Mouse (Mus musculus) cerebellum, adult 9-11 months (tissue): ENCODE results near the gene Klhl20.
"Not testable (repeated sequence)": the region's sequence is repeated elsewhere in the genome, so short reads cannot be mapped to it uniquely, and the experiment has no call there.

Experiments
- DNase-seq: peaks from one replicate; pipeline ENCODE4 v3.0.0; 2022

The Klhl20 gene

DNA sequence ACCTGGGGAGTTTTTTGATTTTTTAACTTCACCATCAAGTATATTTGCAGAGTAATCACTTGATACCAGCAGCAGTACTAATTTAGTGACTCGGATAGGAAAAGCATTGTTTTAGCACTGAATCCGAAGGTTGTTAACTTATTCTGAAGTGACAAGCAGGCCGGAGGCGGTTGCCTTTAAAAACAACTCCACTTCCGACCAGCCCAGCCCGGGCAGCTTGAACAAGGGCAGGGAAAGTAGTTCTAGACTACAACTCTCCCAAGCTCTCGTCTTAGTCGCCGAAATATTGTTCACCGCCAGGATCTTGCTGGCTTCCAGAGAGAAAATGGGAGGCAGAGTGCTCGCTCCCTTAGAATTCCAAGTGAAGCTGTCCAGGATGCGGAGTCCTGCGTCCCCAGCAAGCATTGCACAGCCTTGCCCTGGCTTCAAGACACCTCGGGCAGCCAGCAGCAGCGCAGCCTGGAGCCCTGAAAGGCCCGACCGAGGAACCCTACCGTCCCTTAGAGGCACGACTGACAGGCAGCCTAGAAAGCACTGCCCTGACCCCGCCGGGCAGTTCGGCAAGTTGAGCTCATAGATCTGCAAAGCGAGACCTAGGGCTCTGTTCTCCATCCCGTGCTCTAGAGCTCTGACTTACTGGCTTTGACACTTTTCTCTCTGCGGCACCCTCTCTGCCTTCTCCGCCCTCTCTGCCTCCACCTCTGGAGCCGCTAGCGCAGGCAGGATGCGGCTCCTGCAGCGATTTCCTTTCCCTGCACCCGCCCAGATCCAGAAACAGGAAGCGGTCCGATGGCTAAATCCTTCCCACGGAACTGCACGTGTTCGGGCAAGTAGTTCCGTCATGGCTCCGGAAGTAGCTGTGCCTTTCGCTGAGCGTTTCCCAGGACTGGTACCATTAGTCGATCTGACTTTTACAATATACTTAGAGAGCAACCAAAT, at the start of gene Klhl20:
Gene Klhl20, minus strand, starts transcription at position 786 of the 939 bp plus-strand sequence.
- peak; percentile 90 for DNase-seq

- peak; percentile 7 for DNase-seq
Observed at GRCm38 (mm10) chr1:161180674-161181073, 49.4 kb upstream of the Klhl20 start.

GRCm38 (mm10) chr1:161170651-161171050, 39.3 kb upstream of the Klhl20 start:
- DNase-seq, result peak; percentile 67

DNA sequence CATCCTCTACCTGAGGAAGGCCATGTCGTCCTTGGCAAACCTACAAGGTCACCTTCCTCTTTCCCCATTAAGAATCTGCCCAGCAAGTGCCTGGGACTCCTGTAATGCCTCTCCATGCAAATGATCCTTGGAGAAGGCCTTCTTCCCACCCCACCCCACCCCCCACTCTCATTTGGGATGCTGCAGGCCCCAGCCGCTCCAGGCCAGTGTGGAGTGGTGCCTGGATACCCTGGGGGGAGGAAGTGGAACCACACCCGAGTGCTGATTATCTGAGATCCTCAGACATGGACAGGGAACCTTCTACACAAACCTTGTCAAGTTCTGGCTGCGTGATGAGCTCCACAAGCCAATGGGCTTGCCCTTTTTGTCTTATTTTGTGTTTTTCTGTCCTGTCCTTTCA, 29.0 kb upstream of the Klhl20 start:
- DNase-seq, result no peak

GRCm38 (mm10) chr1:161159214-161159613, 27.9 kb upstream of the Klhl20 start, which contains the start of gene Tex50:
TSS of gene Tex50 (minus strand) at chr1:161159314.
- no peak for DNase-seq

DNA sequence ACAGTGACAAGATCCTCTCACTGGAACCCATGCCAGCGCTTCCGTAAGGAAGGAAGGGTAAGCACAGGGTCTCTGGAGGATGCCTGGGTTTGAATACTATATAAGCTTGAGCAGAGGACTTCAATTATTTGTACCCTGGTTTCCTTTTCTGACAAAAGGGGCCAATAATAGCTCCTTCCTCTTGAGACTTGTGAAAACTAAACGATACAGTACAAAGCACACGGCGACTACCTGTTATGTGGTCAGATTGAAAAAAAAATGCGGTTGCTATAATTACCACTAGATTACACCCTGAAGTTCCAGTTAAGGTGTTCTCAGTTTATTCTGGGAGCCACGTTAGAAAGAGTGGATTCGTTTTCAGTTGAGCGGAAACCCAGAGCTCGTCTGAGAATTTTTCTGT, 25.2 kb upstream of the Klhl20 start:
- DNase-seq, result no peak

GRCm38 (mm10) chr1:161151098-161151497, 19.8 kb upstream of the Klhl20 start:
- DNase-seq, result no peak

DNA sequence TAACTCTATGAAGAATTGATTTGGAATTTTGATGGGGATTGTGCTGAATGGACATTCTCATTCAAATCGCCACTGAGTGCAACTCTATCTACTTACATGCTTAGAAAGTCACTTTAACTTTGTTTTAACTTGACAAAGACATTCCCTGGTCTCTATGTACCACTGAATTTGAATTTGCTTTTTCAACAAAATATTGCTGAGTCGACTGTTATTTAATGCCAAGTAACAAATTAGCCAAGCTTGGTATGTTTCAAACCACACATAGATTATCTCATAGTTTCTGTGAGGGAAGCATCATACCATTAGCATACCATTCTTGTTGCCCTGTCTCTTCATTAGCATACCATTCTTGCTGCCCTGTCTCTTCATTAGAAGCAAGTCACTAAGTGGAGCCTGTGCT, 16.6 kb upstream of the Klhl20 start:
- no peak for DNase-seq

GRCm38 (mm10) chr1:161145611-161146010, 14.3 kb upstream of the Klhl20 start:
- not testable (repeated sequence) for DNase-seq

- DNase-seq, result no peak
Observed at GRCm38 (mm10) chr1:161143216-161143615, 11.9 kb upstream of the Klhl20 start.

- peak; percentile 11 for DNase-seq
Observed at GRCm38 (mm10) chr1:161142531-161143159, 11.3 kb upstream of the Klhl20 start, which contains the start of gene Ankrd45. TSS of gene Ankrd45 (plus strand) at chr1:161142691.

GRCm38 (mm10) chr1:161140026-161140762, 8.9 kb upstream of the Klhl20 start:
- DNase-seq, result no peak

DNA sequence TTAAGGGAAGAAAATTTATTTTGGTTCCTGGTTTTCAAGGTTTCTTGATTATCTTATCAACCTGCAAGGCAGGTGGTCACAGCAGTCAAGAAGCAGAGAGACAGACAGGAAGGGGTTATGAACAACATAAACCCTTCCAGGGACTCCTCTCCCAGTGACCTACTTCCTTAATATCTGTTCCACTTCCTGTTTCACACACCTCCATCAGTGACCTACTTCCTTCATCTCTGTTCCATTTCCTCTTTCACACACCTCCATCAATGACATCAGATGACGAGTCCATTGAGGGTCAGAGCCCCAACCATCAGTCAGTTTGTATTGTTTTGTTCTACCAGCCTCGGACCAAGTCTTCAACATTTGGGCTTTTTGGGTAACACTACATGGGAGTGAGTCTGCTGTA, 8.2 kb upstream of the Klhl20 start:
- no peak for DNase-seq

GRCm38 (mm10) chr1:161126461-161126860, 4.8 kb downstream of the Klhl20 start:
- no peak for DNase-seq

DNA sequence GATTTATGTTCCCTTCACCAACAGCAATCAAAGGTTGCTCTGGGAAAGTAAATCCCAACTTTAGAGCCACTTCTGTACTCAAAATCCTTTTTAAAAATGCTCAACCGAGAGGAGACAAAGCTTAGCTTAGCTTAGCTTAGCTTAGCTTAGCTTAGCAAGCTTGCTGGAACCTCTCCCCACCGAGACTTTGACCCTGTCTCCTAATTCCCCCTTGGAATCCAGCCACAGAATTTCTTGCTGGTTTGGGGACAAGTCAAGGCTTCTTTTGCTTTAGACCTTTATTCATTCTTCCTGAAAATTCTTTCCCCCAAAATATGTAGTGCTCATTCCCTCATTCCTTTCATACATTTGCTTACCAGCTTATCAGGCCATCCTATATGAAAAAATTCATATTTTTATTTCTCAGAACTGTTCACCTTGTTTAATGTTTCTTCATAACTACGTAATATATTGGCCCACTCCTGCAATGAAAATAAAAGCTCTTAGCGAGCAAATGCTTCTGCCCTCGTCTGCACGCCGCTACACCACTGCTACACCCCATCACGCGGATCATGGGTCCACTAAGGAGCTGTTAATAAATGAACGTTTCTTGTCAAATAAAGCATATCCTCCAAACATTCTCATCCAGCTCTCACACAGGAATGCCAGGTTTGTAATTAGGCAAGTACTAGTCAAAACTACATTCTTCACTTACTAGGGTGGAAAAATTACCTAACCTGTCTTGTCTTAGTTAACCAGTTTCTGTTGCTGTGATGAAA, 8.5 kb downstream of the Klhl20 start:
- no peak for DNase-seq

DNA sequence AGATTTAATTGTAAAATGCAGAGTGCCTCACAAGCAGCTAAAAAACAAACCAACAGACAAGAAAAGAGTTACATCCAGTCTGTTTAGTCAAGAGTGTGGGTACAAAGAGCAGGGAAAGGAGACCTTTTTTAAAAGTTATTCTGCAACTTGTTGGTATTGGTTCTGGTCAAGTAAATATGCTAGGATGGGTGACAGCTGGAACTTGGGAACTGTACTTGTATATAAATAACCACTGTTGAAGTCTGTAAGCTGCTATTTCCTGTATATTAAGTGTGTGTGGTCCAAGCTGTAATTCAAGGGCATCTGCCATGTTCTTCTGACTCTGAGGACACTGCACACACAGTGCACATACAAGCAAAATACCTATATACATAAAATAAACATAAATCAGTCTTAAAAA, 16.7 kb downstream of the Klhl20 start:
- DNase-seq, result no peak

DNA sequence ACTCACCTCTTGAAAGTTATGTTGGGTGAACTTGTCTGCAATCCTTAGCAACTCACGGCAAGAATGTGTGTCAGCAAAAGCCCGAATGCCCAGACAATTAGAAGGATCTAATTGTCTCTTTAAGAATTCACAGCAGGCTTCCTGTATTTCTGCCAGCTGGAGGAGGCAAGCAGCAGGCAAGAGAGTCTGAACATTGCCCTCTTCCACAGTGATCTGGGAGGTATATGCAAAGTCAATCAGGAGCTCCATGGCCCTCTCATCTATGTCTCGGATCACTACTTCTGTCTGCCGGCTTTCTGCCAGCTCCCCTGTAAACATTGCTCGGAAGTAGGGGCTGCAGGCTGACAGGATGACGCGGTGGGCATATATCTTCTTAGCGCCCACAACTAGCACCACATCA, 22.1 kb downstream of the Klhl20 start:
- DNase-seq, result no peak

DNA sequence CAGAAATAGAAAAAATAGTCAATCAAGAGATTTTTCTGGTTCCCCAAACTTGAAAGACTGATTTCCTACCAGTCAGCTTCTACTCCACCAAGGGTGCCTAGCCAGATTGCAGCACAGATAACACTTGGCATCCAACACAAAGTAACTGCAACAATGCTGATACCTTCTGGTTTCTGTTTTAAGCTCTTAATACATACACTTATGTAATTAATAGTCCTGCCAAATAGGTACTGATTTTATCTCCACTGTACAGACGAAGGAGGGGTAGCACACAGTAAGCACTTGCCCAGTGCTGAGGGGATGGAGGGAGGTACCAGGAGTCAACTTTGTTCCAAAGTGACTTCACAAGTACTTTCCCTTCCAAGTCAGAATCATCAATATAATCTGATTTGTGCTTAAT, 27.5 kb downstream of the Klhl20 start:
- no peak for DNase-seq

DNA sequence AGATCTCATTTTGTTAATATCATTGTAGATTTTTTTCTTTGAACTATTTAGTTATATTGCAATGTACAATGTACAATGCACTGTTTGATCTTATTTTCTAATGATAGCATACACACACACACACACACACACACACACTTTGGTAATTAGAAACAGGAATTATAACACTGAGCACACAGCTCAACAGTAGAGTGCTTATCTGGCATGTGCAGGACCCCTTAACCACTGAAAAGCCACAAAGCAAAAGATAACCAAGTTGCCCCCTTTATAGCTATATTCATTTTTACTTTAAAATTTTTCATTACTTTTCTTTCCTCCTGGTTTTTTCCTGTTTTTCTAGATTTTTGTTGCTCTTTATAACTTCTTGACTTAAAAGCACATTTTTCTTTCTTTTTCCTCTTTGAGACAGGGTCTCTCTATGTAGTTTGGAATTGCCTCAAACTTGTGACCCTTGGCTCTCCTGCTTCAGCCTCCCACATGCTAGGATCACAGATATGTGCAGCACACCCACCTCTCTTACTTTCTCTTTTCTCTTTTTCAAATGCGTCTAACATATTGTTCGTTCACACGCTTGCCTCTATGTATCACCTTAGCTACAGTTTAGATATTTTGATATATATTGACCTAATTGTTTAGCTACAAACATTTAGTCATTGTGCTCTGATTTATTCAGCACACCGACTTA, 31.4 kb downstream of the Klhl20 start:
- no peak for DNase-seq

DNA sequence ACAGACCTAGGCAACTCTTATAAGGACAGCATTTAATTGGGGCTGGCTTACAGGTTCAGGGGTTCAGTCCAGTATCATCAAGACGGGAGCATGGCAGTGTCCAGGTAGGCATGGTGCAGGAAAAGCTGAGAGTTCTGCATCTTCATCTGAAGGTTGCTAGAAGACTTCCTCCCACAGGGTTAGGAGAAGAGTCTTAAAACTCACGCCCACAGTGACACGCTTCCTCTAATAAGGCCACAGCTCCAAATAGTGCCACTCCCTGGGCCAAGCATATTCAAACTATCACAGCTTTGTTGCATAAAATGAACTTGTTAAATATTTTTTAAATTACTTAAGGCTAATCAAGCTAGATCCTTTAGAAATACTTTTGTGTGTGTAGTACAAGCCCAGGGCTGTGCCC, 54.1 kb downstream of the Klhl20 start:
- DNase-seq, result no peak

DNA sequence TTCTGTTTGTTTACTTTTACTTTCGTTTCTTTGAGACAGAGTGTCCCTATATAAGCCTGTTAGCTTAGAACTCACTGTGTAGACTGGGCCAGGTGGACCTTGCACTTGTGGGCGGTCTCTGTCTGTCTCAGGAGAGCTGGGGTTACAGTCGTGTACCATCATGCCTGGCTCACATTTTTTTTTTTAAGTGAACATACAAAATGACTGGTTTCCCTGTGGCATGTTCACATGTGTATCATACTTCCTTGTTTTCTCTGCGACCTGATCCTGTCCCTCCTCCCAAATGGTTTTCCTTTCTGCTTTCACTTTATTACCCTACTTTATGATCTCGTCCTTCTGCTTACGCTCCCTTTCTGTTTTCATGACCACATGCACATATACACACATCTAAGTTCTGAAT, 55.1 kb downstream of the Klhl20 start:
- no peak for DNase-seq

DNA sequence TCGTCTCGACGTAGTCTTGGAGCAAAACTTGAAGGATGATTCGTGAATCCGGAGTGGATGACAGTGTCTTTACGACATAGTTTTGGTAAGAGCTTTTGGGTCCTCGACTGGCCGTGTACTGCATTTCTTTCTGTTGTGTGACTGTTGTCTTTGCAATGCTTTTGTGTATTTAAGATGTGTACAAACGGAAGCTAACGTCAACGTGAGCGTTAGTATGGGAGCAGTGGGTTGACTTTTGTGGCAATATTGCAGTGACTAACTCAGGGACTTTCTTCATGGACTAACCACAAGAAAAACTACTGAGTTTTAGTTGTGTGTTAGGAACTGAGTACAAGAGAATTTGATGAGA, 60.1 kb downstream of the Klhl20 start:
- DNase-seq, result no peak
